Mouse (Mus musculus): ENCODE data around the gene Traf1.

DNA sequence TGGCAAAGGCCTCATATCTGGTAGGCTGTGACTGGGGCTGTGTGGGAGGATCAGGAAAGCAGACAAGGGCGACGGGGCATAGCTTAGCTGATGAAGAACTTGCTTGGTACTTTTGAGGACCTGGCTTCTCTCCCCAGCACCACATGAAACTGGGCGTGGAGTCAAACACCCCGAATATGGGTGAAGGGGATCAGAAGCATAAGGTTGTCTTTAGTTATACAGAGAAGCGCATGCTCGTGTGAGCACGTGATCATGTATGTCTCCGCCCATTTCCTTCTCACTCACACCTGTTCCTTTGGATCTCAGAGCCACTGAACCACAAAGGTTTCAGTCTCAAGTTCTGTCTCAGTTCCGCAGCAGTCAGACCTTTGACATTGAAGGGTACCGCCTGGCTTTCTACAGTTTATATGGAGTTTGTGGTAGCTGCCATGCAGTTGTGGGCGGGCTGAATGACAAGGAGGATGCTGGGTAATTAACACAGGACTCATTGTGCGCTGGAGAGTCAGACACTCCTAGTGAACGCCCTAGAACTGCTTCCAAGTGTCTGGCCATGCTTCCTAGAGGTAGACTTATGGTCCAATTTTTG, 1.9 kb upstream of the Traf1 start:
- TF ChIP-seq GATA1 (IDR thresholded peaks at IDR 0.05; ENCODE audit: borderline replicate concordance, low read length) (no peak), FLI1 (IDR thresholded peaks at IDR 0.05; ENCODE audit: low read length) (no peak)

All from megakaryocyte, embryonic 14.5 days (primary cell).